Mouse (Mus musculus) lung, postnatal 25 days (tissue): Measurements from ENCODE around the gene Gm17482.
A peak's percentile ranks its signal among the peaks of the same experiment; 100 is the strongest.

Source experiments
- DNase-seq: peaks from one replicate; pipeline ENCODE4 v3.0.0; 2022; ENCODE audit warnings: low spot score

The Gm17482 gene

GRCm38 (mm10) chr6:115245500-115246058, 18.4 kb downstream of the Gm17482 start:
- DNase-seq, result no peak

- no peak for DNase-seq
These were observed 24.4 kb downstream of the Gm17482 start for GRCm38 (mm10) chr6:115251531-115251985.

- DNase-seq, result no peak
These were observed 25.1 kb downstream of the Gm17482 start, which contains the start of gene Timp4 for GRCm38 (mm10) chr6:115252099-115252873. Timp4 (minus strand) TSS chr6:115252205.

- no peak for DNase-seq
These were observed 28.0 kb downstream of the Gm17482 start for GRCm38 (mm10) chr6:115255171-115255570.

GRCm38 (mm10) chr6:115260507-115260906, 33.4 kb downstream of the Gm17482 start:
- no peak for DNase-seq

- DNase-seq, result no peak
These were observed 39.6 kb downstream of the Gm17482 start for GRCm38 (mm10) chr6:115266791-115267190.

- peak; percentile 65 for DNase-seq
These were observed 40.8 kb downstream of the Gm17482 start for GRCm38 (mm10) chr6:115267916-115268315.

GRCm38 (mm10) chr6:115268551-115269385, 41.6 kb downstream of the Gm17482 start:
- no peak for DNase-seq

- DNase-seq, result no peak
These were observed 42.4 kb downstream of the Gm17482 start for GRCm38 (mm10) chr6:115269561-115269960.

- no peak for DNase-seq
These were observed 42.9 kb downstream of the Gm17482 start for GRCm38 (mm10) chr6:115270085-115270484.

- DNase-seq, result no peak
These were observed 44.2 kb downstream of the Gm17482 start for GRCm38 (mm10) chr6:115271326-115271725.

GRCm38 (mm10) chr6:115271866-115272271, 44.7 kb downstream of the Gm17482 start:
- peak; percentile 60 for DNase-seq

GRCm38 (mm10) chr6:115273346-115273745, 46.2 kb downstream of the Gm17482 start:
- no peak for DNase-seq

- no peak for DNase-seq
These were observed 47.6 kb downstream of the Gm17482 start for GRCm38 (mm10) chr6:115274705-115275104.

GRCm38 (mm10) chr6:115275116-115275815, 48.1 kb downstream of the Gm17482 start:
- DNase-seq, result no peak

GRCm38 (mm10) chr6:115278086-115278485, 50.9 kb downstream of the Gm17482 start:
- DNase-seq, result no peak

- no peak for DNase-seq
These were observed 52.5 kb downstream of the Gm17482 start for GRCm38 (mm10) chr6:115279639-115280038.

GRCm38 (mm10) chr6:115284153-115284552, 57.0 kb downstream of the Gm17482 start:
- DNase-seq, result no peak

GRCm38 (mm10) chr6:115286441-115286840, 59.3 kb downstream of the Gm17482 start:
- DNase-seq, result no peak

- no peak for DNase-seq
These were observed 61.1 kb downstream of the Gm17482 start for GRCm38 (mm10) chr6:115288223-115288622.

GRCm38 (mm10) chr6:115290561-115290960, 63.4 kb downstream of the Gm17482 start:
- DNase-seq, result no peak

GRCm38 (mm10) chr6:115291068-115291467, 63.9 kb downstream of the Gm17482 start:
- no peak for DNase-seq
